Mouse (Mus musculus): Measurements from ENCODE around the gene Mcm6. TPM values are rescaled to one million over a fixed set of nuclear protein-coding genes. Genes with fewer than 3 reads are reported as not detected.

Gene Mcm6
- 5.7 and 7.6 TPM in 2 replicates for polyA plus RNA-seq (2012; ENCODE audit: insufficient read depth, low replicate concordance)

DNA sequence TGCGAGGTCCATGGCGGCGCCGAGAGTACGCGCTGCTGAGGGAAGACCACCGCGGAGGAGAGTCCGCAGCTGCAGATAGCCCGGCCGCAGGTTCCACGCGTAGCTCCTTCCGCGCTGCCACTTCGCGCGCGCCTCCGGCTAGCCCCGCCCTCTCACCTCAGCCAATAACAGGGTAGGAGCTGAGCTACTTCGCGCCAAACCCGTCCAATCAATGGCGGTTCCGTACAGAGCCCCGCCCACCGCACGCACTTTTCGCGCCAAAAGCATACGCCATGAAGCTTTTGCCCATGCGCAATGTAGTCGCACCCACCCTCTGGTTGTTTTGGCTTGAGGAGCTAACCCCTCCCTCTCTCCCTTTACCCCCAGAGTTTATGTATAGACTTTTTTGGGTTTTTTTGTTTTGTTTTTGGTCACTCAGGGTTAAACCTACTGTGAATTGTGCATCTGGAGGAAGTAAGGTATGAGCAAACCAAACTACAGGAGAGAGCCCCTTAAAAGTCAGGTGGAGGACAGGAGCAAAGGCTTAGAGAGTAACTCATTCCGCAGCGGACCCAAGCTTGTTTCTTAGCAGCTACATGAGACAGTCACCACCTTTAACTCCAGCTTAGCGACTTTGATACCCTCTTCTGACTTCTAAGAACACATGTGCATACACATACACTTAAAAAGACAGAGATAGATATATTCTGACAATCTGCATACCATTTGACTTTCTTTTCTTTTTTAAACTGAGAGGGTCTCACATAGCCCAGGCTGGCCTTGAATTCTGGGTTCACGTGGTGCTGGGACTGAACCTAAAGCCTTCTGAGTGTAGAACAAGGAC lies at the start of gene Mcm6:
TSS of gene Mcm6 (minus strand) at position 111 of the 823 bp plus-strand sequence.
- no peaks in the 10 kb centered on the region for H3K9me3 ChIP-seq
- TF ChIP-seq FLI1 (IDR thresholded peaks at IDR 0.05; ENCODE audit: low read length) (peak; percentile 17; the same call in 1 of the 2 replicates), GATA1 (IDR thresholded peaks at IDR 0.05; ENCODE audit: borderline replicate concordance, low read length) (no peak)
- H3K4me3 ChIP-seq (replicated peaks): peak within 1 kb of the TSS; percentile 95
- H3K4me1 ChIP-seq: peaks cover 48% of the 10 kb centered on the region
- peaks cover 54% of the 10 kb centered on the region for H3K36me3 ChIP-seq (replicated peaks; ENCODE audit: low read length)
- H3K27me3 ChIP-seq (replicated peaks): no peaks in the 10 kb centered on the region

DNA sequence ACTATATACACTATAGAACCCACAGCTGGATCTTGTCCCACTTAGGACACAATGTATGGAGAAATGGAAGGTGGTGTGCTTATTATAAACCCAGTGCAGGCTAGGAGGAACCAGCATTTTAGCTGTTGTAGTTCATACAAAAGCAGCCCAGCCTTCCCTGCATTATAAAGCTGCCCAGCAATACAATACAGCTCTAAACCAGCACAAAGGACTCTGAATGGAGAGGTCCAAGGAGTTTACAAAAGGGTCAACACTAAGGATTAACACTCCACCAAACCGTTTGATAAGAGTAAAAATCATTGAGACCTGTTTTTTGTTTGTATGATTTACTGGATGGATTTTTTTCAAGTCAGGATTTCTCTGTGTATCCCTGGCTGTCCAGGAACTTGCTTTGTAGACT lies 47.4 kb upstream of the Mcm6 start:
- Histone ChIP-seq H3K4me1 (peaks cover 47% of the 10 kb centered on the region), H3K36me3 (replicated peaks; ENCODE audit: low read length) (peaks cover 74% of the 10 kb centered on the region), H3K9me3 (no peaks in the 10 kb centered on the region), H3K4me3 (replicated peaks) (no peak overlapping the region), H3K27me3 (replicated peaks) (no peaks in the 10 kb centered on the region)
- TF ChIP-seq GATA1 (IDR thresholded peaks at IDR 0.05; ENCODE audit: borderline replicate concordance, low read length) (no peak), FLI1 (IDR thresholded peaks at IDR 0.05; ENCODE audit: low read length) (no peak)

DNA sequence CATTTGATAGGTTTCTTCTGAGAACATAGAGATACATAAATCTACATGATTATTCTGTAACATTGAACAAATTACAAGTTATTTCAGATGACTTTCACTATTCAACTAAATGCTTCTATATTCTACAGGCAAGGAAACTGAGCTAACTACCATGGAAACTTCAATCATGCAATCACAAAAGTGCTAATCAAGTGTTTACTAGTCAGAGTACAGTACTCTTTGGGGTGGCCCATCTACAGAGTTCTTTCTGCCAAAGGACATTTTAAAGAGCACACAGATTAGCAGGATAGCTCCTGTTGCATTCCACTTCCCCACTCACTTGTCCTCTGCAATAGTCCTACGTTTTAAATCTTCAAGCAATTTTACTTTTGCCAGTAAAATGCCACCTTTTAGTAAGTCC lies 46.2 kb upstream of the Mcm6 start:
- Histone ChIP-seq H3K27me3 (replicated peaks) (no peaks in the 10 kb centered on the region), H3K4me1 (peaks cover 46% of the 10 kb centered on the region), H3K4me3 (replicated peaks) (no peak overlapping the region), H3K9me3 (no peaks in the 10 kb centered on the region), H3K36me3 (replicated peaks; ENCODE audit: low read length) (peaks cover 80% of the 10 kb centered on the region)
- no peak for TF ChIP-seq FLI1 (IDR thresholded peaks at IDR 0.05; ENCODE audit: low read length)
- TF ChIP-seq GATA1 (IDR thresholded peaks at IDR 0.05; ENCODE audit: borderline replicate concordance, low read length): no peak

DNA sequence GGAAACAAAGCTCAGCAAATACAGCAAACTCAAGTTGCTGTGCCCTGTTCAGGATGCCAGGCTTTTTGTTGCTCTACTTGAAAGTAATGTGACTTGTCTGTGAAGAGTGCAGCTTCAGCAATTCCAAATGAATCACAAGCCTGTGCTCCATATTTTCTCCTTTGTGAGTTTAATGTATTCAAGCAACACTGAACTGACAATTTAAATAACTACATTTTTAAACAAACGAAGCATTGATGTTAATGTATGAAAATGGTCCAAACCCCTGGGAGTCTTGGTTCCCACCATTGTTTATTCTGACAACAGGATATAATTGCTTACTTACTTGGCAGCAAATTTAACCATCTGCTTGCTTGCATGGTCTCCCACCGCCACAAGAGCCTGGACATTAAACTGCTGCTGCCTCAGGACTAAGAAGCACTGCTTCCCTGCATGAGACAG lies 45.6 kb upstream of the Mcm6 start:
- no peak for TF ChIP-seq GATA1 (IDR thresholded peaks at IDR 0.05; ENCODE audit: borderline replicate concordance, low read length)
- TF ChIP-seq FLI1 (IDR thresholded peaks at IDR 0.05; ENCODE audit: low read length): no peak
- H3K9me3 ChIP-seq: no peaks in the 10 kb centered on the region
- peaks cover 81% of the 10 kb centered on the region for H3K36me3 ChIP-seq (replicated peaks; ENCODE audit: low read length)
- H3K4me3 ChIP-seq (replicated peaks): no peak overlapping the region
- peaks cover 43% of the 10 kb centered on the region for H3K4me1 ChIP-seq
- no peaks in the 10 kb centered on the region for H3K27me3 ChIP-seq (replicated peaks)

DNA sequence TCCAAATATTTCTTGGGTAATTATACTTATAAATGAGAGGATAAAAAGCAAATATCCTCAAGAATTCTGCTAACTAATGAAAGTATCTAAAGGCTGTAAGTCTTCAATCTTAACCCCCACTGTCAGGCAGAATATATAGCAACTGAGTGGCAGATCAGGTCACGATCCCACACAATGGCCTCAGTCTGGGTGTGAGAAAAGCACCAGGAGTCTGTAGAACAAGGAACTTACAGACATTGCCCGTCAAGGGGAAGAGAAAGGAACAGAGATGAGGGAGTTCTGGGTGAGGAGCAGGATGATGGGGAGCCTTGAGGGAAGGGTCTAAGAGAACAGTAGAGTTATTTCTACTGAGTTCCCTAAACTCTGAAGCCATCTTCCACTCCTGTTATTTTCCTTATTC lies 41.5 kb upstream of the Mcm6 start:
- Histone ChIP-seq H3K27me3 (replicated peaks) (no peaks in the 10 kb centered on the region), H3K4me1 (peaks cover 37% of the 10 kb centered on the region), H3K36me3 (replicated peaks; ENCODE audit: low read length) (peaks cover 95% of the 10 kb centered on the region), H3K4me3 (replicated peaks) (no peak overlapping the region), H3K9me3 (no peaks in the 10 kb centered on the region)
- TF ChIP-seq GATA1 (IDR thresholded peaks at IDR 0.05; ENCODE audit: borderline replicate concordance, low read length): no peak

DNA sequence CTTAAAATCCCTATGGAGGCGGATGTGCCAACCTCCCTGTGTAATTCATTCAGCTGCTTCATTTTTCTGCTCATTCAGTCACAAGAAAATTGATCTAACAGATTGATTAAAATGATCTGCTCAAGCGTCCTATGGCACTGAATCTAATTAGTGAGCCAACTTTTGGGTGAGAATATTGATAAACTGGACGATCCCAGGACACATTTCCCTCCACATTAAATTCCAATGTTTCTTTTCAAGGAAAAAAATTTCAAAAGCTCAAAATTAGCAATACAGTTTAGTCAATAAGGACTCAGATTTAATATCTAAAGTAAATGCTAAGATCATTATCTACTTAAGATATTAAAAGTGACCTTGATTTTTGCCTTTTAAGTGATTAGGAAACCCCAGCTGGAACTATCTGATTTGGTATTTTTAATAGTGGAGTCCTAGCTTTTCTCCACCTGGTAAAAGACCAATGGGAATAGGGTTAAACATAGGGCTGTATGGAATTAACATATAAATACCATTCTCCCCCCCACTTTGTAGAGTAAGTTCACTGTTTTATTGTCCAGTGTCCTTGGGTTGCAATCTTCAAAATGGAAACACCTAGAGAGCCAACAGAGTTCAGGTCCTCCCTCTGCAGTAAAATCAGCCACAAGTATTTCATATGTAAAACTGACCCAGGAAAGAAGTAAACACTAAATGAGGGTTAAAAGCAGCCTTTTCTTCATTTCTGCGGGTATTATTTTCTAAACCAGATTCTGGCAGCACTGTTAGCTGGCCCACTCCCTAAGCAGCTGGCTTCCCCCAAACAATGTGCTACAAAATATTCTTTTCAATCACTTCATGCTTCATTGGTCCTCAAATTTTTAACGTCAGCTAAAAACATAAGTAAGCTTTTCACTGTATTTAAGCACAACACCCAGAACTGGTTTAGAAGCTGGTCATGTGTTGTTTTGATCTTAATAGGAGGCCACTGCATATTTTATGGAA lies 40.8 kb upstream of the Mcm6 start:
- no peak for TF ChIP-seq GATA1 (IDR thresholded peaks at IDR 0.05; ENCODE audit: borderline replicate concordance, low read length)
- peaks cover 95% of the 10 kb centered on the region for H3K36me3 ChIP-seq (replicated peaks; ENCODE audit: low read length)
- peaks cover 32% of the 10 kb centered on the region for H3K4me1 ChIP-seq
- H3K27me3 ChIP-seq (replicated peaks): no peaks in the 10 kb centered on the region
- no peak overlapping the region for H3K4me3 ChIP-seq (replicated peaks)
- H3K9me3 ChIP-seq: no peaks in the 10 kb centered on the region

DNA sequence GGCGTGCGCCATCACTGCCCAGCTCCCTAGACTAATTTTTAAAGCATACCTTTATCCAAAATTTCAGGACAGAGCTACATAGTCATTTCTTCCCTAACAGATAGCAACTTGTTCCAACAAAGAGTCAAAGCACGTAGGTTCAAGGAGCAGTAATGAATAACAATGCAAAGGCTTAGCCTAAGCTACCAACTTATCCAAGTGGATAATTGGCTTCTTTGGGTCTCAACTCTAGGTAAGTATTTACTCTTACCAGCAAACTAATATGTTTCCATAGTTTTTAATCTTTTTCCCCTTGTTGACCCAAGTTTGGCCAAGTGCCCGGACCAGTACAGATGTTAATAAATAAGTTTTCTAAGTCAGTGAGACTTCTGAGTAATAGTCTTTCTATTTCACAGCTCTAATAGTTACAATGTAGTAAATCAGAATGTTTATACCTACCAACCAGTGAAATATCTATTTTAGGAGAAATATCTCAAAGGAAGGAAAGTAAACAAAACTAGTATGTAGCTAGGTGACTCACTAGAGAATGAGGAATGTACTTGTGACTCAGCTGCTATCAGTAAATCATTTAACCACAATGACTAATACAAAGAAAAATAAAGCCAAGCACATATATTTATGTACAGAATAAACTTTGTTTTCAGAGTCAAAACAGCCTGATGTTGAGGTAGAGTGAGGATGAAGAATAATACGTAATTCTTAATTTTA lies 39.4 kb upstream of the Mcm6 start:
- no peak for TF ChIP-seq FLI1 (IDR thresholded peaks at IDR 0.05; ENCODE audit: low read length)
- Histone ChIP-seq H3K9me3 (no peaks in the 10 kb centered on the region), H3K4me1 (peaks cover 24% of the 10 kb centered on the region; the same call in 1 of the 2 replicates), H3K27me3 (replicated peaks) (no peaks in the 10 kb centered on the region), H3K36me3 (replicated peaks; ENCODE audit: low read length) (peaks cover 93% of the 10 kb centered on the region), H3K4me3 (replicated peaks) (no peak overlapping the region)

DNA sequence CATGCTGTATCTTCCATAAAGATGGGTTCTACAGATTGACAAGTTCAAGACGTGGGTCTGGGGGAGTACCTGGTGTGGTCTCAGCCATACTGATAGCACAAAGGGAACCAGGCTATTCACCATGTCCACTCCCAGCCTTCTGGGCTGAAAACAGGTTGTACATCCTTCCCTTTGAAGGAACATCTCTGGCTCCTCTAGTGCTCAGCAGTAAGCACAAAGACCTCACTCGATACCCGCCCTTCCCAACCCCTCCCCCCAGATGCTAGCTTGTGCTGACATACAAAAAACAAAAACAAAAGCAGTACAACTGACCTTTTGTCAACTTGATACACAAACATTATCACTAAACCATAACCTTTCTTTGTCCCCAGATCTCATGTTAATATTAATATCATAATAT lies 35.2 kb upstream of the Mcm6 start:
- no peaks in the 10 kb centered on the region for H3K27me3 ChIP-seq (replicated peaks)
- TF ChIP-seq GATA1 (IDR thresholded peaks at IDR 0.05; ENCODE audit: borderline replicate concordance, low read length): no peak
- no peak for TF ChIP-seq FLI1 (IDR thresholded peaks at IDR 0.05; ENCODE audit: low read length)
- no peak overlapping the region for H3K4me3 ChIP-seq (replicated peaks)
- H3K9me3 ChIP-seq: no peaks in the 10 kb centered on the region
- H3K36me3 ChIP-seq (replicated peaks; ENCODE audit: low read length): peaks cover 92% of the 10 kb centered on the region
- H3K4me1 ChIP-seq: peaks cover 12% of the 10 kb centered on the region; the same call in 1 of the 2 replicates

DNA sequence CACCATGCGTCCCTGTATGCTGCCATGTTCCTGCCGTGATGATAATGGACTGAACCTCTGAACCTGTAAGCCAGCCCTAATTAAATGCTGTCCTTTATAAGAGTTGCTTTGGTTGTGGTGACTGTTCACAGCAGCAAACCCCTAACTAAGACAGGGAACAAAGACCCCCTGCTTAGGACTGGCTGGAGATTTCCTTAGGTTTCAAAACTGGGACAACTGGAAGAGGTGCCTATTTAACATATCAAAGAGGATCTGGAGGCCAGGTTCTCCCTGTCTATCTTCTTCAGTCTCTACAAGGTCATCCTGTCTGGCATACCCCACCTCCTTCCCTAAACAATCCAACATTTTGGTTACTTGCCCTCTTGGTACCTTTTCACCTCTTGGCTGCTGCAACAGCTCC lies 32.9 kb upstream of the Mcm6 start:
- Histone ChIP-seq H3K27me3 (replicated peaks) (no peaks in the 10 kb centered on the region), H3K4me1 (peaks cover 18% of the 10 kb centered on the region), H3K9me3 (no peaks in the 10 kb centered on the region), H3K4me3 (replicated peaks) (no peak overlapping the region), H3K36me3 (replicated peaks; ENCODE audit: low read length) (peaks cover 90% of the 10 kb centered on the region)
- TF ChIP-seq FLI1 (IDR thresholded peaks at IDR 0.05; ENCODE audit: low read length) (no peak), GATA1 (IDR thresholded peaks at IDR 0.05; ENCODE audit: borderline replicate concordance, low read length) (no peak)

Data from megakaryocyte, embryonic 14.5 days (primary cell).